Mouse (Mus musculus): ENCODE measurements around the gene Smim9. TPM values are rescaled to one million over a fixed set of nuclear protein-coding genes. Genes with fewer than 3 reads are reported as not detected.
"Not testable (repeated sequence)": the region's sequence is repeated elsewhere in the genome, so short reads cannot be mapped to it uniquely, and the experiment has no call there.

Smim9 gene
- not detected in 2 replicates for polyA plus RNA-seq (2015; fragmentation: Nextera tagmentation; extraction: Ambion mirVana)

GRCm38 (mm10) chrX:75163670-75164069, at the start of gene Smim9:
TSS of gene Smim9 (minus strand) at chrX:75163770.
- TF ChIP-seq EP300 (IDR thresholded peaks at IDR 0.05; ENCODE audit: low read depth) (no peak), CTCF (IDR thresholded peaks at IDR 0.05; ENCODE audit: low read depth) (no peak)
- no peaks in the 10 kb centered on the region for H3K9me3 ChIP-seq (ENCODE audit: low read length)
- H3K27me3 ChIP-seq (ENCODE audit: insufficient read depth, low read length): no peaks in the 10 kb centered on the region
- no peak within 1 kb of the TSS for H3K9ac ChIP-seq (replicated peaks)
- DNase-seq: no peak
- no peaks in the 10 kb centered on the region for H3K36me3 ChIP-seq (replicated peaks; ENCODE audit: insufficient read depth, low read length)
- no peak within 1 kb of the TSS for H3K4me2 ChIP-seq (ENCODE audit: low read depth, low read length)
- H3K27ac ChIP-seq (ENCODE audit: low read depth): no peak within 1 kb of the TSS
- 29% methylated on average over 1 of the region's 1 CpGs for WGBS (ENCODE audit: insufficient replicate concordance)
- H3K4me1 ChIP-seq (ENCODE audit: insufficient read depth): no peaks in the 10 kb centered on the region
- H3K4me3 ChIP-seq (ENCODE audit: low read depth, low read length): no peak within 1 kb of the TSS
- ATAC-seq: no peak

GRCm38 (mm10) chrX:75155576-75156243, 7.9 kb downstream of the Smim9 start:
- peak; percentile 94 for ATAC-seq
- no peaks in the 10 kb centered on the region for H3K36me3 ChIP-seq (replicated peaks; ENCODE audit: insufficient read depth, low read length)
- H3K4me1 ChIP-seq (ENCODE audit: insufficient read depth): no peaks in the 10 kb centered on the region
- H3K27ac ChIP-seq (ENCODE audit: low read depth): no peak overlapping the region
- TF ChIP-seq EP300 (IDR thresholded peaks at IDR 0.05; ENCODE audit: low read depth): no peak
- TF ChIP-seq CTCF (IDR thresholded peaks at IDR 0.05; ENCODE audit: low read depth): 0 out of 2 replicates have a peak, but pooled peaks have one; percentile 5
- H3K9me3 ChIP-seq (ENCODE audit: low read length): no peaks in the 10 kb centered on the region
- peak overlapping the region; percentile 70 for H3K4me2 ChIP-seq (ENCODE audit: low read depth, low read length)
- DNase-seq: peak; percentile 67
- WGBS (ENCODE audit: insufficient replicate concordance): 16% methylated on average over 23 of the region's 49 CpGs
- peak overlapping the region; percentile 35 for H3K4me3 ChIP-seq (ENCODE audit: low read depth, low read length)
- peak overlapping the region; percentile 38; the same call in 1 of the 2 replicates for H3K9ac ChIP-seq (replicated peaks)
- H3K27me3 ChIP-seq (ENCODE audit: insufficient read depth, low read length): no peaks in the 10 kb centered on the region

GRCm38 (mm10) chrX:75152249-75152648, 11.3 kb downstream of the Smim9 start:
- H3K27me3 ChIP-seq (ENCODE audit: insufficient read depth, low read length): no peaks in the 10 kb centered on the region
- H3K4me3 ChIP-seq (ENCODE audit: low read depth, low read length): no peak overlapping the region
- ATAC-seq (no peak), DNase-seq (no peak)
- TF ChIP-seq CTCF (IDR thresholded peaks at IDR 0.05; ENCODE audit: low read depth) (no peak), EP300 (IDR thresholded peaks at IDR 0.05; ENCODE audit: low read depth) (no peak)
- H3K4me1 ChIP-seq (ENCODE audit: insufficient read depth): no peaks in the 10 kb centered on the region
- no peak overlapping the region for H3K4me2 ChIP-seq (ENCODE audit: low read depth, low read length)
- H3K27ac ChIP-seq (ENCODE audit: low read depth): no peak overlapping the region
- 42% methylated on average over 1 of the region's 1 CpGs for WGBS (ENCODE audit: insufficient replicate concordance)
- no peaks in the 10 kb centered on the region for H3K9me3 ChIP-seq (ENCODE audit: low read length)
- no peaks in the 10 kb centered on the region for H3K36me3 ChIP-seq (replicated peaks; ENCODE audit: insufficient read depth, low read length)
- no peak overlapping the region for H3K9ac ChIP-seq (replicated peaks)

GRCm38 (mm10) chrX:75150304-75150703, 13.3 kb downstream of the Smim9 start:
- Histone ChIP-seq H3K4me1 (ENCODE audit: insufficient read depth) (no peaks in the 10 kb centered on the region), H3K9ac (replicated peaks) (no peak overlapping the region), H3K9me3 (ENCODE audit: low read length) (no peaks in the 10 kb centered on the region), H3K4me2 (ENCODE audit: low read depth, low read length) (no peak overlapping the region), H3K36me3 (replicated peaks; ENCODE audit: insufficient read depth, low read length) (no peaks in the 10 kb centered on the region), H3K27me3 (ENCODE audit: insufficient read depth, low read length) (no peaks in the 10 kb centered on the region), H3K27ac (ENCODE audit: low read depth) (no peak overlapping the region), H3K4me3 (ENCODE audit: low read depth, low read length) (no peak overlapping the region)
- DNase-seq (no peak), ATAC-seq (no peak)
- WGBS (ENCODE audit: insufficient replicate concordance): 72% methylated on average over 2 of the region's 2 CpGs
- no peak for TF ChIP-seq EP300 (IDR thresholded peaks at IDR 0.05; ENCODE audit: low read depth)
- TF ChIP-seq CTCF (IDR thresholded peaks at IDR 0.05; ENCODE audit: low read depth): no peak

- TF ChIP-seq EP300 (IDR thresholded peaks at IDR 0.05; ENCODE audit: low read depth): no peak
- no peak for TF ChIP-seq CTCF (IDR thresholded peaks at IDR 0.05; ENCODE audit: low read depth)
- no peaks in the 10 kb centered on the region for H3K27me3 ChIP-seq (ENCODE audit: insufficient read depth, low read length)
- WGBS (ENCODE audit: insufficient replicate concordance): 78% methylated on average over 4 of the region's 4 CpGs
- H3K4me2 ChIP-seq (ENCODE audit: low read depth, low read length): no peak overlapping the region
- DNase-seq (no peak), ATAC-seq (no peak)
- H3K36me3 ChIP-seq (replicated peaks; ENCODE audit: insufficient read depth, low read length): no peaks in the 10 kb centered on the region
- no peak overlapping the region for H3K9ac ChIP-seq (replicated peaks)
- no peak overlapping the region for H3K27ac ChIP-seq (ENCODE audit: low read depth)
- H3K9me3 ChIP-seq (ENCODE audit: low read length): no peaks in the 10 kb centered on the region
- H3K4me3 ChIP-seq (ENCODE audit: low read depth, low read length): no peak overlapping the region
- H3K4me1 ChIP-seq (ENCODE audit: insufficient read depth): no peaks in the 10 kb centered on the region
These were observed 15.2 kb downstream of the Smim9 start for GRCm38 (mm10) chrX:75148414-75148813.

DNA sequence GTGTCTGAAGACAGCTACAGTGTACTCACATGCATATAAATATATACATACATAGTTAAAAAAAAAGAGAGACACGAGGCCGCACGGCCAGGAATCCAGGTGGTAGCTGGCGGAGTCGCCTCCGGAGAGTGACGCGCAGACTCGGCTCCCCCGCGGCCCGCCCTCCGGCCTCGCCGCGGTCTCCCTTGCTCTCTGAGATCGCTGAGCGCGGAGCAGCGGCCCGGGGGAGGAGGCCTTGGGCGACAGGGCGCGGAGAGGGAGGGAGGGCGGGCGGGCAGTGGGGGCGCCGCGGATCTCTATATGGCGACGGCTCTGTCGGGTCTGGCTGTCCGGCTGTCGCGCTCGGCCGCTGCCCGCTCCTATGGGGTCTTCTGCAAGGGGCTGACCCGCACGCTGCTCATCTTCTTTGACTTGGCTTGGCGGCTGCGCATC, 20.4 kb downstream of the Smim9 start:
- Histone ChIP-seq H3K4me2 (ENCODE audit: low read depth, low read length) (peak overlapping the region; percentile 64), H3K4me3 (ENCODE audit: low read depth, low read length) (peak overlapping the region; percentile 29; the same call in 1 of the 2 replicates)
- H3K27me3 ChIP-seq (ENCODE audit: insufficient read depth, low read length); H3K36me3 ChIP-seq (replicated peaks; ENCODE audit: insufficient read depth, low read length); H3K4me1 ChIP-seq (ENCODE audit: insufficient read depth); H3K9me3 ChIP-seq (ENCODE audit: low read length); H3K27ac ChIP-seq (ENCODE audit: low read depth); H3K9ac ChIP-seq (replicated peaks): not testable (repeated sequence)
- ATAC-seq (peak; percentile 49), DNase-seq (peak; percentile 36)
- 24% methylated on average over 21 of the region's 42 CpGs for whole genome bisulfite sequencing (ENCODE audit: insufficient replicate concordance)
